ENCODE assay signal across 7 mouse cellular contexts in genomic region chrX:53024268-53024667, GRCm38 (mm10). TPM values are rescaled to one million over a fixed set of nuclear protein-coding genes. Genes with fewer than 3 reads are reported as not detected.
DNase-seq lines count a peak whose midpoint lies in the region; ATAC-seq and TF ChIP-seq lines count a peak whose summit lies in the region.
"Not testable (repeated sequence)": the region's sequence is repeated elsewhere in the genome, so short reads cannot be mapped to it uniquely, and the experiment has no call there.

No protein-coding gene starts in this region.

- not testable (repeated sequence) for H3K27me3 ChIP-seq in MEL (ENCODE audit: control insufficient read depth in 1 of 2, insufficient read depth in 2 of 2, low read length in 2 of 2); forebrain, postnatal 0 days (ENCODE audit: insufficient read depth, low read length); intestine, embryonic 14.5 days (replicated peaks; ENCODE audit: control insufficient read depth, insufficient read depth, low read length); myocyte (ENCODE audit: control insufficient read depth, insufficient read depth, insufficient read length)

- not testable (repeated sequence) for H3K4me1 ChIP-seq in MEL (ENCODE audit: control insufficient read depth in 1 of 2, insufficient read depth in 2 of 2, low read length in 2 of 2); forebrain, postnatal 0 days (ENCODE audit: insufficient read depth); intestine, embryonic 14.5 days (replicated peaks; ENCODE audit: control insufficient read depth, insufficient read depth, low read length); lung, adult 2 months (ENCODE audit: control insufficient read depth, insufficient read depth, low read length)

- H3K27ac ChIP-seq in MEL (ENCODE audit: control insufficient read depth, low read depth, low read length); forebrain, postnatal 0 days (ENCODE audit: low read depth, low read length); intestine, embryonic 14.5 days (ENCODE audit: low read depth): not testable (repeated sequence)

- WGBS in forebrain, postnatal 0 days: 24% methylated on average over 3 of the region's 3 CpGs
- WGBS in intestine, embryonic 14.5 days: 22% methylated on average over 3 of the region's 3 CpGs
- 16% methylated on average over 3 of the region's 3 CpGs for WGBS in lung, adult 2 months

- DNase-seq in MEL (ENCODE audit: low read depth, low spot score); forebrain, postnatal 0 days; intestine, embryonic 14.5 days (ENCODE audit: low spot score); lung, adult 2 months: not testable (repeated sequence)
- peak; percentile 34 for DNase-seq in brain, embryonic 14.5 days (ENCODE audit: low read depth)
- DNase-seq in kidney, postnatal 36 days: peak; percentile 21 to 26

- not testable (repeated sequence) for TF ChIP-seq RAD21 in MEL (IDR thresholded peaks at IDR 0.05; ENCODE audit: low read depth, low read length)

- not testable (repeated sequence) for H3K9me3 ChIP-seq in MEL (replicated peaks; ENCODE audit: insufficient read depth, low read length); forebrain, postnatal 0 days (ENCODE audit: low read length); intestine, embryonic 14.5 days (ENCODE audit: control insufficient read depth, low read length)

- peak; percentile 61; the same call in 1 of the 2 replicates for ATAC-seq in forebrain, postnatal 0 days
- 0 out of 2 replicates have a peak, but pooled peaks have one; percentile 43 for ATAC-seq in intestine, embryonic 14.5 days (replicated peaks; ENCODE audit: low FRiP score, low TSS enrichment, low read depth)

- TF ChIP-seq CTCF in MEL (IDR thresholded peaks at IDR 0.05 in 2 of 3, conservative IDR thresholded peaks at IDR 0.05 in 1 of 3; ENCODE audit: control insufficient read depth in 1 of 3, insufficient read depth in 1 of 3, low read depth in 2 of 3, low read length in 3 of 3, poor library complexity in 1 of 3, severe bottlenecking in 1 of 3): peak in 1 of 3 experiments; percentile 25; a peak in 2 of 6 replicates
- not testable (repeated sequence) for TF ChIP-seq CTCF in brain, embryonic 14.5 days (IDR thresholded peaks at IDR 0.05; ENCODE audit: borderline replicate concordance, extremely low read depth, insufficient read depth, insufficient read length)
- TF ChIP-seq CTCF in forebrain, postnatal 0 days (IDR thresholded peaks at IDR 0.05; ENCODE audit: low read depth): peak; percentile 45
- peak; percentile 49; the same call in 1 of the 2 replicates for TF ChIP-seq CTCF in lung, adult 2 months (IDR thresholded peaks at IDR 0.05; ENCODE audit: insufficient read depth, low read length)

- H3K9ac ChIP-seq in MEL (ENCODE audit: control insufficient read depth, low read depth, low read length, poor library complexity, severe bottlenecking); forebrain, postnatal 0 days; intestine, embryonic 14.5 days (ENCODE audit: low read length): not testable (repeated sequence)

- not testable (repeated sequence) for H3K4me3 ChIP-seq in MEL (ENCODE audit: control insufficient read depth in 1 of 2, insufficient read depth in 1 of 2, low read depth in 2 of 2, low read length in 2 of 2); forebrain, postnatal 0 days (ENCODE audit: low read depth, low read length); intestine, embryonic 14.5 days (ENCODE audit: low read depth, low read length); lung, adult 2 months (replicated peaks; ENCODE audit: extremely low read depth, low read depth, low read length); myocyte

- not testable (repeated sequence) for H3ac ChIP-seq in myocyte (ENCODE audit: control insufficient read depth, insufficient read length)

- not testable (repeated sequence) for H3K36me3 ChIP-seq in MEL (ENCODE audit: control insufficient read depth in 1 of 2, insufficient read depth in 2 of 2, low read length in 2 of 2); forebrain, postnatal 0 days (ENCODE audit: insufficient read depth); intestine, embryonic 14.5 days (ENCODE audit: control insufficient read depth, insufficient read depth, low read length); myocyte (ENCODE audit: control insufficient read depth, insufficient read depth)

- not testable (repeated sequence) for TF ChIP-seq EP300 in MEL (IDR thresholded peaks at IDR 0.05; ENCODE audit: low read depth in 1 of 2, low read length in 2 of 2)

- H3K4me2 ChIP-seq in forebrain, postnatal 0 days (ENCODE audit: low read depth); intestine, embryonic 14.5 days (ENCODE audit: low read length); myocyte (ENCODE audit: low read depth): not testable (repeated sequence)

- TF ChIP-seq POLR2A in MEL (IDR thresholded peaks at IDR 0.05; ENCODE audit: control insufficient read depth in 1 of 2, insufficient read depth in 1 of 2, low read depth in 1 of 2, low read length in 2 of 2, poor library complexity in 1 of 2); brain, embryonic 14.5 days (IDR thresholded peaks at IDR 0.05; ENCODE audit: borderline replicate concordance, extremely low read depth, insufficient read depth, insufficient read length, poor library complexity, severe bottlenecking); lung, adult 2 months (IDR thresholded peaks at IDR 0.05; ENCODE audit: borderline replicate concordance, extremely low read depth, low read depth, low read length); myocyte (IDR thresholded peaks at IDR 0.05; ENCODE audit: insufficient read length, low read depth): not testable (repeated sequence)

- H3K79me2 ChIP-seq in MEL (ENCODE audit: control insufficient read depth, insufficient read depth, low read length, poor library complexity); myocyte (ENCODE audit: control insufficient read depth, insufficient read depth): not testable (repeated sequence)

TF ChIP-seq in MEL, 35 proteins besides CTCF, POLR2A, EP300 and RAD21:
- peak; percentile 70 for TF ChIP-seq MXI1 (IDR thresholded peaks at IDR 0.05; ENCODE audit: low read depth, low read length)
- TF ChIP-seq MAX (IDR thresholded peaks at IDR 0.05; ENCODE audit: low read length): peak; percentile 72
TF ChIP-seq in MEL: peak in this region for 2; not testable (repeated sequence) for 33.

TF ChIP-seq in myocyte, 11 proteins besides CTCF, POLR2A, EP300 and RAD21:
- peak; percentile 69 for TF ChIP-seq USF1 (IDR thresholded peaks at IDR 0.05; ENCODE audit: low read depth)
- TF ChIP-seq MAX (IDR thresholded peaks at IDR 0.05; ENCODE audit: low read depth): peak; percentile 88

RNA-seq across cellular contexts. Expression of gene Hprt, which starts 36.3 kb away (rescaled TPM):
- 117 and 145 TPM in 2 replicates for total RNA-seq in MEL (2012; rRNA removed)
- 100 to 1,000 TPM in 1 of 2 experiments, not detected in 1; 113 TPM for polyA plus RNA-seq in MEL (2012; ENCODE audit: insufficient read depth in 1 of 2, insufficient read length in 2 of 2, low read depth in 1 of 2, low replicate concordance in 2 of 2, missing spikeins in 1 of 2)
- 39.6 and 40.6 TPM in 2 replicates for polyA plus RNA-seq in brain, embryonic 14.5 days (2012; rRNA removed)
- total RNA-seq in forebrain, postnatal 0 days (2014; rRNA removed): 59.0 and 66.2 TPM in 2 replicates
- polyA plus RNA-seq in forebrain, postnatal 0 days (2015; fragmentation: Nextera tagmentation; extraction: Ambion mirVana): 162 and 177 TPM in 2 replicates
- 220 and 223 TPM in 2 replicates for polyA plus RNA-seq in intestine, embryonic 14.5 days (2014; fragmentation: Nextera tagmentation; extraction: Ambion mirVana)
- polyA plus RNA-seq in lung, adult 2 months (2012; rRNA removed): 8.7 and 19.7 TPM in 2 replicates
- 63.6 TPM for polyA plus RNA-seq in myocyte (2012; fragmentation: generic; extraction: Trizol)
